Mouse (Mus musculus): ENCODE data around the gene Pitpnm1. TPM values are rescaled to one million over a fixed set of nuclear protein-coding genes. Genes with fewer than 3 reads are reported as not detected.
"Not testable (repeated sequence)": the region's sequence is repeated elsewhere in the genome, so short reads cannot be mapped to it uniquely, and the experiment has no call there.

Pitpnm1 gene
- total RNA-seq (2021) = 100 to 1,000 TPM; 192 to 214 TPM
- long read RNA-seq, experiment 1, full-length matches to known transcripts = 85 of 160 reads
- long read RNA-seq, experiment 1, partial matches to known transcripts = 50 of 160 reads
- long read RNA-seq, experiment 1, other reads (novel, unspliced or antisense) = 25 of 160 reads
- long read RNA-seq, experiment 2, full-length matches to known transcripts = 74 of 164 reads
- long read RNA-seq, experiment 2, partial matches to known transcripts = 62 of 164 reads
- long read RNA-seq, experiment 2, other reads (novel, unspliced or antisense) = 28 of 164 reads

DNA sequence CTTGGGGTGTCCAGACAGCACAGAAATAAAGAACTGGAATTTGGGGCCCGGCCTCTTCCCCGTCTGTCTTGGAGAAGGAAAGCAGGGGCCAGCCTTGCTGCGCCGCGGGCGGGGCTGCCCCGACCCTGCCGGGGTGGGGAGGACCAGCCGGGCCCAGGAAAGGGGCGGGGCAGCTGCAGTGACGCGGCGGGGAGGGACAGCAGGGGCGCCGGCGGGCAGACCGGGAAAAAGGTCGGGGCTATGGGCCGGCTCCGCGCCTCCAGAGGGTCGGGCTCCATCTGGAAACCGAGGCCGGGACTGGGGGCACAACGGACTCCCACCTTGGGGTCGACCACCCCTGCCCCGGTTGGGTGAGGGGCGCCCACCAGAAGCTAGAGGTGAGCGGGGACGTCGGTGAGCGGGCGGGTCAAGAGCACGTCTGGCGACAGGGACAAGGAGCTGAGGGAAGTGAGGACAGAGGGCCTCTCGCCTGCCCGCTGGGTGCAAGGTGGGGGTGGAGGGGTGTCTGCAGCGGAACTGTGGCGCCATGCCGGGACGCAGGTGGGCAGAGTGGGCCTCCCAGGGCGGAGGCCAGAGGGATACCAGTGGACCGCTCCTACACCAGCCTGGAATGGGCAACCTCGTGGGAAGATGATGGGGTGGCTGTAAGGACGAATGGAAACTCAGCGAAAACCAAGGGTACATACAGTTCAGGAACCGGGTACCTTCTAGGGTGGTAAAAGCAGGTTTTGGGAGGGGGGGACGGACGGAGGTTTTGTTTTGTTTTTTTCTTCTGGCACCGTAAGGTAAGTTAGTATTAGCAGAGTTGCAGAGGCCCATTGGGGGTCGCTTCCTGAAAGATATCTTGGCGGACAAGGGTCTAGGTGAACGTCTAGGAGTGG is at the start of gene Pitpnm1:
Pitpnm1 (plus strand) TSS at position 162 of the 881 bp plus-strand sequence.
- no peak for DNase-seq (ENCODE audit: low spot score in 2 of 2)

DNA sequence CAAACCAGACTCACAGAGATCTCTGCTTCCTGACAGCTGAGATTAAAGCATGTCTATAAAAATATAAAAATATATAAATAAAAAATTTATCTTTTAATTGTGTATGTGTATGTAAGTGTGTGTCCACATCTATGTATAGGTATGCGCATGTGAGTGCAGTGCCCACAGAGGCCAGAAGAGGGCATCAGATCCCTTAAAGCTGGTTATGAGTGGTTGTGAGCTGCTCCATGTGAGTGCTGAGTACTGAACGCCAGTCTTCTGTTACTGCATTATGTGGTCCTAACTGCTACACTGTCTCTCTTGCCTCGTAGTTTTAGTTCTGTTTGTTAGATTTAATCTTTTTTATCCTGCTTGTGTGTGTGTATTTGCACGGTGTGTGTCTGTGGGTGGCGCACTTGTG is 48.8 kb upstream of the Pitpnm1 start:
- DNase-seq (ENCODE audit: low spot score in 2 of 2) = no peak

DNA sequence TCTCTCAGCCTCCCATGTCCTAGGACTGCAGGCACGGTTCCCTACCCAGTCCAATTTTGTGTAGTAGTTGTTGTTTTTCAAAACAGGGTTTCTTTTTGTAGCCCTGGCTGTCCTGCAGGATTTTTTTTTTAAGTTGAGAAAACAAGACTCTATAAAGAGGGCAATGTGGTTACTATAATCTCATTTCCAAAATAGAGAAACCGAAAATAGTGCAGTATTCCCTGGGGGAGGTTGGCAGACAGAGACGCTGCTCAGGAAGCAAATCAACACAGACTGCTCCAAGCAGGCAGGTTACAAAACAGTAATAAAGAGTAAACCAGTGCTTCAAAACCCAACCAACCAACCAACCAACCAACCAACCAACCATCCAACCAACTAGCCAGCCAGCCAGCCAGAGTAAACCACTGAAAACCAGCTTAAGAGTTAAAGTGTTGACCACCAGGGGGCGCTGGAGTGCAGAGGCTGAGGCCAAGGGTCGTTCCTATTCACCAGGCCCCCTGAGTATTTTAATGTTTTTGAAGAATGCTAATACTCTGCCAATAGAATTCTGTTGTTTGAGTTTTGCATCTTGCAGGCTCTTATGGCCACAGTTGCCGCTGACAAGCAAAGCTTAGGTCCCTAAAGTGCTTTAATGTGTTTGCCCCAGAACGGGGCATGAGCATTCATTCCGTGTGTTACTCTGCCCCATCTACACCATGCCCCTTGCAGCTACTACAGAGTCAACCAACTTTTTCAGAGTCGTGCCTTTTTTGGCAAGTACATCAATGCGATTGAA is 47.9 kb upstream of the Pitpnm1 start:
- peak; percentile 32 to 33 for DNase-seq (ENCODE audit: low spot score in 2 of 2)

DNA sequence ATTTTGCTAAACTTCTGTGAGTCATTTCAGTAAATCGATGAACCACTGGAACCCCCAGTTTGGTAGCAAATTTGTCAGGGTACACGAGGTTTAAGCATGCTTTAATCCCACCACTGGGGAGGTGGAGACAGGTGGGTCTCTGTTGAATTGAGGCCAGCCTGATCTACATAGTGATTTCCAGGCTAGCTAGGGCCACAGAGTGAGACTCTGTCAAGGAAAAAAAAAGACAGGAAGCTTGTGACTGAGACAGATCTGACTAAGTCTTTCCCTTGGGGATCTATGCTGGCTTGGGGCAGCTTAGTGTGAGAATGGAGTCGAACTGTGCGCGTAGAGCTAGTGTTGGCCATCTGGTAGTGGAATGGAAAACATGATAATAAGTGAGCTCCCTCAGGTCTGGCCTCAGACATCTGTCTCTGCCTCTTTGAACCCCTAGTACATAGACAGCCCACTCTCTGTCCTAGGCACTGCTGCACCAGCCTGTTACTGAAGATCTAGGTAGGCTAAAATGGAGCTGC is 47.2 kb upstream of the Pitpnm1 start:
- no peak for DNase-seq (ENCODE audit: low spot score in 2 of 2)

DNA sequence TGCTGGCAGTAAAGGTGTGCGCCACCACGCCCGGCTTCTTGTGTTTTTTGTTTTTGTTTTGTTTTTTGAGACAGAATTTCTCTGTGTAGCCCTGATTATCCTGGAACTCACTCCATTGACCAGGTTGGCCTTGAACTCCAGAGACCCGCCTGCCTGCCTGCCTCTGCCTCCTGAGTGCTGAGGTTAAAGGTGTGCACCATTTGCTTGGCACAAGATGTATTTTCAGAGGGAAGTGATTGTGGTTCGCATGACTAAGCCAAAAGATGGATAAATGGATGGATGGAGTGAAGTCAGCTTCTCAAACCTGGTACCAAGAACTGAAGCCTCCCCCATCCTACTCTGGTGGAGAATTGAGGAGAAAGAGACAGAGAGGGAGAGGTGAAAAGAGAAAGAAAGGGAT is 45.2 kb upstream of the Pitpnm1 start:
- no peak for DNase-seq (ENCODE audit: low spot score in 2 of 2)

DNA sequence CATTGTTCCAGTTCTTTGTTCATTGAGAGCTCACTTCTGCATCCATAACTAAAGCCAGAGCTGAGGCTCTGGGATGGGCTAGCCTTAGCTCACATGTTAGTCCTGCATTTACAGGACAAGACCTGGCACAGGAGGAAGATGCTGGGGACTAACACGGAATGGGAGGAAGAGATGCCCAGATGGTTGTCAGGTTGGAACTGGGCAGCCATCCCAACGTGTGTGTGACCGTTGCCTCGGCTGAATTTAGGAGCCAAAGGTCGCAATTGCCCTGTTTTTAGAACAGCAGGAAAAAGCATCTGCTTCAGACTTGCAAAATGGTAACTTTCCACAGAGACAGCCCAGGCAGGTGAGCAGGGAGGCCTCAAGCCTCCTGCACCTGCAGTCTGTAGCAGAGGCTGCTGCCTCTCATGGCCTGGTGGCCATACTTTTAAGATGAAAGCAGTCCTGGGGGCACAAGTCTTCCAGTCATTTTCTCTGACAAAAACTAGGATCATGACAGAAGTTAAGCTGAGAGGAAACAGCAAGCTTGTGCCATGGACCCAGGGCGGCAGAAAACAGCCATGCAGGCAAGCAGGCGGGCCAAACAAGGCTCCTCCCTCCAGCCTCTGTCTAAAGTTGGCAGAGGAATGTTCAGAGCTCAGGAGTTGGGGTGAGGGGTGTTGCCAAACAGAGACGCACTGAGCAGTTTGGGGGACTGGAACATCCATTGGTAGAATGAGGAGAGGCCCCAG is 44.4 kb upstream of the Pitpnm1 start:
- DNase-seq (ENCODE audit: low spot score in 2 of 2) = no peak

DNA sequence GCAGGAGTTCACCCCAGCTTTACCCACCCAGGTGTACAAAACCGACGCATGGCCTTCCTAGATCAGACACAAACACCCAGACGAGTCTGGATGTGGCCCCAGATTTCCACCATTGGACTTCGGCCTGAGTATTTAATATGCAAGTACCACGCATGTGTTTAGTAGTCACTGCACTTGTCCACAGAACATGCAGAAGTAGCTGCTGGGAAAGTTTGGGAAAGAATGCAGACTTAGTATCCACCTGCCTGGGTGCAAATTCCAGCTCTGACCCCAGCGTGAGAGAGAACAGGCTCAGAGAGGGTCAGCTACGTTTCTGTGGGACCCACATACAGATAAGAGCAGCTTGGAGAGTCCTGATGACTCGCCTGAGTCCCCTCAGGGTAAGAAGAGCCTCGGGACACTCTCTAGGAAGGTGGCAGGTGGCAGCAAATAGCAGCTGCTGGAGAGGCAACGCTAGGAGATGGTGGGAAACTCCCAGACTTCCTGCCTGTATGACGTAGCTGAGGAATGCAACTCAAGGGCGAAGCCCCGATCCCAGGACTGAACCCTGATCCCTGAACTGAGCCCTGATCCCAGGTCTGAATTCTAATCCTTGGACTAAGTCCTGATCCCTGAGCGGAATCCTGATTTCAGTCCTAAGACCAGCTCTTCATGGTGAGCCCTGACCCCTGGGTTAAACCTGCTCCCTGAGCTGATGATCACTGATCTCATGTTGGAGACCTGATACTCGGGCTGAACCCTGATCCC is 43.7 kb upstream of the Pitpnm1 start:
- DNase-seq (ENCODE audit: low spot score in 2 of 2) = no peak

DNA sequence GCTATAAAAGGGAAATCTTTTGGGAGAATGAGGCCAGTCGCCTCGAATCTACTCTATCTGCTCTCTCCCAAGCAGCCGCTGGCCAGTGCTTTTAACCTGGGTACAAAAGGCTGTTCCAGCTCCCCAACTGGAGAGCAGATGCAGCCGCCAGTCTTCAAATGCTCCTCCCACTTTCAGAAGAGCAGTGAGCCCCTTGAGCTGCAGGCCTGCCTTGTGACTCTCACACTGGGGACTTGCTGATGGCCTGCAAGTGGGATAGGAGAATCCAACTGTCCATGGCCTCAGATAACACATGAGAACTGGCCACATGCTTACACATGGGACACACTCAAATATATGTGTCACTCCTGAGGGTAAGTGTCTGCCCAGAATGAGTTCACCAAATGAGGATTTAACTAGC is 43.1 kb upstream of the Pitpnm1 start:
- DNase-seq (ENCODE audit: low spot score in 2 of 2) = no peak

DNA sequence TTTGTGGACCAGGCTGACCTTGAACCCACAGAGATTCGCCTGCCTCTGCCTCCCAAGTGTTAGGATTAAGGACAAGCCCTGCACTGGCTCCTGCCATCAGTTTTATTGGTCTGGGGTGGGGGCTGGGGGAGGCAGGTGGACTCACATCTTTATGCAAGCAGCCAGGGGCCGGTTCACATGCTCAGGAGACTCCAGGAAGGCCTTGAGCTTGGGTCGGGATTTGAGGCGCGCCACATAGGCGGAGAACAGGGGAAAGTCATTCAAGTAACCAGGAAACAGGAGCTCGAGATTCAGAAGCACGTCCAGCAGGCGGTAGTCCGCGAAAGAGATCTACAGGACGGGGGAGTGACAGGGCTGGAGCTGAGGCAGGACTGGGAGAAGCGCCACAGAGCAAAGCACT is 42.4 kb upstream of the Pitpnm1 start:
- DNase-seq (ENCODE audit: low spot score in 2 of 2) = no peak

DNA sequence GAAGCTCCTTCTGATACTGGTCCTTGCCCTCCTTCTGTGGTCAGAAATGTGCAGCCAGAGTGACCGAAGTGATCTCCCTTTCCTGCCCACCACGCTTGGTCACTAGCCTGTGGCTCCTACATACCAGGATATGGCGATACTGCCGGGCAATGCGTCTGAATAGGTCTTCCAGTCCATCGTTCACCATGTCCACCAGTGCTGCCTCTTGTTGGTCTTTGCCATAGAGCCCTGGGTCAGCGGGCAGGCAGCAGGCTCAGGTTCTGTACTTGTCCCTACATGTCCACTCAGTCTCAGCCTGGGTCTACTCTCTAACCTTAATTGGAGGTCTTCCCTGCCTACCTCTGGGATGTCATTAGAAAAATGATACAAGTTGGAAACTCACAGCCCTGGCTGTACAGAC is 41.8 kb upstream of the Pitpnm1 start:
- no peak for DNase-seq (ENCODE audit: low spot score in 2 of 2)

DNA sequence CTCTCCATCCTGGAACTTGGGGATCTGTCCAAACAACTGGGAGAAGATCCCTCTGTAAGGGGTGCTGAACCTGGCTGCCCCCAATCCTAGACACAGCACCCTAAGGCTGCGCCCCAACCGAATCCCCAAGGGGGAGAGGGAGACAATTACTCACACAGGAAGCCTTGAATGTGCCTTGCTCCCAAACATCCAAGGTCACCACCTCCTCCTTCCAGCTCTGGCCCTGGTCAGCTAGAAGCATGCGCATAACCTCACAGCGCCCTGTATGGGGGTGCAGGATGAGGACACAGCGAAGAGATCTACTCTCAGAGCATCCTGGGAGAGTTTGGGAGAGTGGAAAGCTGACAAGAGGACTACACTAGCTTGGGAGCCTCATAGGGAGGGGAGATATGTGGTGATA is 41.2 kb upstream of the Pitpnm1 start:
- DNase-seq (ENCODE audit: low spot score in 2 of 2) = no peak

DNA sequence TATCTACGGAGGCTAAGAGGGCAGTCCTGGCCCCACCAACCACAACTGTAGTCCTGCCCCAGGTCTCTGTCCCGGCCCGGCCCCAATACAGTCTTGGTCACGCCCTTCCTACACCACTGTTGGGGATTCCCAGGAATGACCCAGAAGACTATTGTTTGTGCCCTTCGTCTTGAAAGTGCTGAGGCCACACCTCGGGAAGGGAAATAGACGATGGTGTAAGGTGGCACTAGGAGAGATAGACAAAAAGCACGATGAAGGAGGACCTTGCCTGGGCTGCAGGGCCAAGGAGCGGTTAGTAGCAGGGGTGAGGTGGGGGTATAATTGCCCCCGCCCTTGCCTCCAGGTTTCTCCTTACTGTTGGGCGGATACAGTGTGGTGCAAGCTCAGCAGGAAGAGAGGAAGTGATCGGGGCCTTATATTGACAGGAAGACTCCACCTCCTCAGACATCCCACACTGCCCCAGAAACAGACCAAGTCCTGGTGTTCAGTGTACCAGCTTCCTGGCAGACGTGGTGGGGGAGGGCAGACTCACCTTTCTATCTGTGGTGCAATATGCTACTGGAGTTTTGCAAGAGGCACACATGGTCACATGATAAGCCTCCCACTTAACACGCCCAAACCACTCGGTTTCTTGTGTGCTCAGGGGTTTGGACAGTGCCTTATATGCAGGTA is 40.6 kb upstream of the Pitpnm1 start, which contains the start of gene Gstp3:
Gstp3 (minus strand) TSS at position 501 of the 672 bp plus-strand sequence.
- DNase-seq (ENCODE audit: low spot score in 2 of 2) = no peak

DNA sequence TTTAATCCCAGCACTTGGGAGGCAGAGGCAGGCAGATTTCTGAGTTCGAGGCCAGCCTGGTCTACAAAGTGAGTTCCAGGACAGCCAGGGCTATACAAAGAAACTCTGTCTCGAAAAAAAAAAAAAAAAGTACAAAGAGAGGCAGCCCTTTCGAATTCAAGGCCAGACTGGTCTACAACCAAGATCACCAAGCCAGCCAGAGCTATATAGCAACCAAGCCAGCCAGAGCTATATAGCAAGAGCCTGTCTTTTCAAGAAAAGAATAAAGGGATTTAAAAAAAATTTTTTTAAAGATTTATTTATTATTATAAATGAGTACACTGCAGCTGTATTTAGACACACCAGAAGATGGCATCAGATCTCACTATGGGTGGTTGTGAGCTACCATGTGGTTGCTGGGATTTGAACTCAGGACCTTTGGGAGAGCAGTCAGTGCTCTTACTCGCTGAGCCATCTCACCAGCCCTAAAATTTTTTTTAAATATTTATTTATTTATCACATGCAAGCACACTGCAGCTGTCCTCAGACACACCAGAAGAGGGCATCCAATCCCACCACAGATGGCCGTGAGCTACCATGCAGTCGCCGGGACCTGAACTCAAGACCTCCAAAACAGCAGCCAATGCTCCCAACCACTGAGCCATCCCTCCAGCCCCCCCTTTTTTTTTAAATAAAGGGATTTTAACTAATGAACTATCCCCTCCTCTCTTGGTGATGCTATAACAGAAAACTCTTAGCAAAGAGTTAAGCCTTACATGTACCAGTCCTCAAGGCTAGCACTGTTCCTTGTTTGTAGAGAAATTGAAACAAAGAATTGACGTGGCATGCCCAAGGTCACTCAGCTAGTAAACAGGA is 39.5 kb upstream of the Pitpnm1 start:
- not testable (repeated sequence) for DNase-seq (ENCODE audit: low spot score in 2 of 2)

DNA sequence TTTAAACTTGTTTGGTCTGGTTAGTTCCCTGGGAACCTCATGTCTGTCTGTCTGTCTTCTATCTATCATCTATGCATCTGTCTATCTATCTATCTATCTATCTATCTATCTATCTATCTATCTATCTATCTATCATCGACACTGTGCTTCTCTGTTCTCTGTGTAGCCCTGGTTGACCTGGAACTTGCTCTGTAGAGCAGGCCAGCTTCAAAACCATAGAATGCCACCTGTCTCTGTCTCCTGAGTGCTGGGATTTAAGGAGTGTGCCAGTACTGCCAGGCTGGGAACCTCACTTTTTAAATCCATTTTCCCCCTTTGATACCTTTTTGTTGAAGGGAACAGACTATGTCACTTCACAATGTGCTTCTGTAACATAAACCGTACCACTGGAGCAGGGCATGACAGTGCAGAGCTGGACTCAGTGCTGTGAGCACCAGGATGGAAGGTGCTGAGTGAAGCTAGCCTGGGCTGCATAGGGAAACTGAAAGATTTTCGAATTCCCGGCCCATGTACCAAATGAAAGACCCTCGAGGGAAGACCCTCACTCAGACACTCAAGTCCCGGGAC is 38.8 kb upstream of the Pitpnm1 start:
- no peak for DNase-seq (ENCODE audit: low spot score in 2 of 2)

DNA sequence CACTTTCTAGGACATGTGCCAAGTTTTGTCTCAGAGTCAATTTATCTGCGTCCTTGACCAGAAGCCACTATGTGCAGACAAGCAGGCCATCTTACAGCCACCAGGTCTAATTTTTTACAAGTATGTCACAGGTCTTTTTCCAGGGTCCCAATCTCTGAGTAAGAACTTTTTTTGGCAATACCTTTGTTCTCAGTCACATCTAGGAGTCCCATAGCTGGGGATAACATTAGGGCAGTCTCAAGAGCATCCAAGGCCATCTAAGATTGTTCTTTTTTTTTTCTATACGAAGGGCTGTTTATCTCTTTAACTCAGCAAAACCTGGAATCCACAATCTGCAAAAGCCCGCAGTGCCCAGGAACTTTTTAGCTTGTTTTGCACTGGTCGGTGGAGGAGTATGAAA is 36.4 kb upstream of the Pitpnm1 start:
- not testable (repeated sequence) for DNase-seq (ENCODE audit: low spot score in 2 of 2)

DNA sequence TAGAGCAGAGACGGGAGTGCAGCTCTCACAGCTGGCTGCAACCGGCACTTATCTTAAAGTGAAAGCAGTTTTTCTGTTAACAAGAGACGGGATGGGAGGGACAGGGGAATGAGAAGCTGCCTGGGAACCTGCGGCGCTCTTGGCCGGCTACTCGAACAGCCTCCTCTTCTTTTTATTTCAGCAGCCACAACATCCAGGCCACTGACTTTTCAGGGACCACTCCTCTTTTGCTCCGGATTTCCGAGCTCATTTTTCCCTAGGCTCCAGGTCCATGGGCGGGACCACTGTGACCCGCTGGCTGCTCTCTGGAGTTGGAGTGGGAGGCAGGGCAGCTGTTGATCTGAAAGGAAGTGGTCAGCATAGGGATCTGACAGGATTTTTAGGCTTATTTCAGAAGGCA is 35.3 kb upstream of the Pitpnm1 start:
- not testable (repeated sequence) for DNase-seq (ENCODE audit: low spot score in 2 of 2)

DNA sequence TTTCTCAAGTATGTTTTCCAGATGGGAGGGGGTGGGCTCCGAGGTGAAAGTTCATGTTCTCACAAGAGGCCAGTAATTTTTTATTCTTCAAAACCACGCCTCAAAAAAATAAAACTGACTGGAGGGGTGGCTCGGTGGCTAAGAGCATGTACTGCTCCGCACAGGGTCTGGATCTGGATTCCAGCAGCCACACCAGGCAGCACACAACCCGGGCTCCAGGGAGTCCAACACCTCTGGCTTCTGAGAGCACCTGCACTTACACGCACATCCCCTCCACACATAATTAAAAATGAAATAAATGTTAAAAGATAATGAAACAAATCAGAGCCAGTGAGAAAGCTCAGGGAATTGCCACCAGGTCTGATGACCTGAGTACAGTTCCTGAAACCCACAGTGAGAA is 33.5 kb upstream of the Pitpnm1 start:
- no peak for DNase-seq (ENCODE audit: low spot score in 2 of 2)

DNA sequence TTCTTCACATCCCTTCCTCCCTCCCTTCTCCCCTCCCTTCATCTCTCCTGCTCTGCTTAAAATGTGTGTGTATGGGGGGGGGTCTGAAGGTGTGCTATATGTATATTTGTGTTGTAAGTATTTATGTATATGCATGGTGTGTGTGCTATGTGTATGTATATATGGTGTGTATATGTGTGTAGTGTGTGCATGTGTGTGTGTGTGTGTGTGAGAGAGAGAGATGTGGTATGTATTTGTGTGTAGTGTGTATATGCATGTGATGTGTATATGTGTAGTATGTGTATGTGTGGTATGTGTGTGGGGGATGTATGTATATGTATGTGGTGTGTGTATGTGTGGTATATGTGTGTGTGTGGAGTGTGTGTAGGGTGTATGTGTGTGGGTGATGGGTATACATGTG is 32.9 kb upstream of the Pitpnm1 start:
- DNase-seq (ENCODE audit: low spot score in 2 of 2) = no peak
